Mouse (Mus musculus) cerebellum, postnatal 4 days (tissue): ENCODE measurements around the gene Tmem164.
"Not testable (repeated sequence)": the region's sequence is repeated elsewhere in the genome, so short reads cannot be mapped to it uniquely, and the experiment has no call there.

ENCODE experiments used
- DNase-seq, 2 experiments: peaks; one replicate each; pipeline ENCODE4 v3.0.0; 2022; ENCODE audit warnings: low spot score in 2 of 2, mixed read lengths in 1 of 2

The Tmem164 gene

DNA sequence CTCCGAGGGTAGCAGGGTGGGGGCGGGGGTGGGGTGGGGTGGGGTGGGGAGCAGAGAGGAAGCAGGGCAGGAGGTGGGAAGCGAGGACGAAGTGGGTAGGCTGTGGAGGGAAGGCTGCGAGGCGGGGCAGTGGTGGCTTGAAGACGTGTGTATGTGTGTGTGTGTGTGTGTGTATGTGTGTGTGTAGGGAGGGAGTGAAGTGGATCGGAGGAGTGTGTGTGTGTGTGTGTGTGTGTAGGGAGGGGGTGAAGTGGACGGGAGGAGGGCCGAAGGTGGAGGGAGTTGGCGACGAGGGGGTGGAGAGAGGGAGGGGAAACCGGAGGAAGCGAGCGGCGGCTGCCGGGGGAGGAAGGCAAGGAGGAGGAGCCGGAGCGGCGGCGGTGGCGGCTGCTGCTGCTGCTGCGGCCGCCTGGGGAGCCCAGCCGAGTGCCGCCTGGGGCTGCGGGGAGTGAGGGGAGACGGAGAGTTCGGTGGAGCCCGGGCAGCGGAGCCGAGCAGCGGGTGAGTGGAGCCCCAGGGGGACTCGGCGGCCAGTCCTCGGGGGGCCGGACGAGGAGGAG is at the start of gene Tmem164:
Gene Tmem164, plus strand, starts transcription at position 351 of the 560 bp plus-strand sequence.
- peak; percentile 31 to 57 for DNase-seq

DNA sequence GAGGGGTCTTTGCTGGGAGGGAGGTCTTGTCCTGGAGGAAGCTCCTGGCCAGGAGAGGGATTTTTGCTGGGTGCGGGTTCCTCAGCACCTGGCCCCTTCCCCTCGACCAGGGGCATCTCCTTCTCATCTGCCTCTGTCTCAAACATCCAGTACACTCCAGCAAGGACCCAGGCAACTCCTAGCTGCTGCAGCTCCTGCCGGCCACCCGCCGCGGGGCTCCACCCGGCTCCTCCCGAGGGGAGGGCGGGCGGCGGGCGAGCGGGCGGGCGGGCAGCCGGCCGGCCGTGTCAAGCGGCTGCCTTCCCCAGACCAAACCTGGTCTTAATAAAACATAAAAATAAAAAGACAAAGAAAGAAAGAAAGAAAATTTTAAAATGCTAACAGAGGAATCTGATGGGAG is 48.2 kb upstream of the Tmem164 start:
- not testable (repeated sequence) for DNase-seq

- DNase-seq = no peak
Observed at GRCm38 (mm10) chrX:142647202-142647601, 34.0 kb upstream of the Tmem164 start.

DNA sequence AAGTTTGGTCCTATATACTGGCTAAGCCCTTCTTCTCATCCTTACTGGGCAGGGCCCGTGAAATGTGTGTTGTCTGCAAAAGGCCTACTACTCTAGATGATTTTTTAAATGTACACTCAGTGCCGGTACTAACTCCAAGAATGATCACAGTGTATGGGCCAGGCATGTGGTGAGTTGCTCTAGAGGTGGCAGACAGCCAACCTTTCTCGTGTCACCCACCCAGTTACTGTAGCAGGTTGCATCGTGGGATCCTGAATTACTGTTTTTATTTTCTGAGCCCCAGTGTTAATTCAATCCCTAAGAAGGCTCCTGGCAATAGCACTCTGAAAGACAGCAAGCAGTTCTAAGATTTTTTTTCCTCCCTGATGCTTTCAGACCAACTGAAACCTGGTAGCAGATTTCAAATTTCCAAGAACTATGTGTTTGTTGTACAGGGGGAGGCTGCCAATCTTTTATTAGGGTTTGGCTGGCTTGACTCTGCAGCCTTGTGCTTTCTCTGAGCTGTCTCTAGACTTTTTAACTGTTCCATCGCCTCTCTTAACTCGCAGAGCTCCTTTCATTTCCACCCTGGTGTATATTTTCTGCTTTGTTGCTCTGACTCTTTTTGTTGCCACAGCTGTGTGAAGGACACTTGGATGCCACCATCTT is 31.0 kb upstream of the Tmem164 start:
- DNase-seq = no peak

DNA sequence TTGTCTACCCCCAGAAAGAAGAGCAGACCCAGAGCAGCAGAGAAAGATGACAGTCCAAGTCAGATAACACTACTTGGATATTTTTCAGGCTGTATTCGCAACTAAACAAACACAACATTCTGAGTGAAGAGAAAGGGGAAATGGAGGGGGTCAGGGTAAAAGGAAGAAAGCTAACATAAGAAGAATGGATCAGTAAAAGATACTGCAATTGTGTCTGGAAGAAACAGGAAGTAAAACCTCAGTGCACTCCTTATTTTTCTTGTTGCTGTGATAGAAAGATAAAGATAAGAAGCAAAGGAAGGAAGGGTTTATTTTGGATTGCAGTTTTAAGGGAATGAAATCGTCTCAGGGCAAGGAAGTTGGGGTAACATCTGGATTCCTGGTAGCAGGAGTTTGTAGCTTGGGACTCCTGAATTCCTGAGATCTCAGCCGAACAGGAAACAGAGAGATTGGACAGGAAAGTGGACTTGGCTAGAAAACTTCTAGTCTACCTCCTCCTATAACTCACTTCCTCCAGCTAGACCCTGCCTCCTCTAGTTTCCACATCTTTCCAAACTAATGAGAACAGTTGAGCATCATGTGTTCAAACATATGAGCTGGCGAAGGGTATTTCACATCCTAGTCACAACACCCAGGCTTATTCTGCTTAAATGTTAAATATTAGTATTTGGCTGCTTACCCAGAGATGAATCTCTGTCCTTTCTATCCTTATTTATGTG is 16.3 kb upstream of the Tmem164 start:
- no peak for DNase-seq

DNA sequence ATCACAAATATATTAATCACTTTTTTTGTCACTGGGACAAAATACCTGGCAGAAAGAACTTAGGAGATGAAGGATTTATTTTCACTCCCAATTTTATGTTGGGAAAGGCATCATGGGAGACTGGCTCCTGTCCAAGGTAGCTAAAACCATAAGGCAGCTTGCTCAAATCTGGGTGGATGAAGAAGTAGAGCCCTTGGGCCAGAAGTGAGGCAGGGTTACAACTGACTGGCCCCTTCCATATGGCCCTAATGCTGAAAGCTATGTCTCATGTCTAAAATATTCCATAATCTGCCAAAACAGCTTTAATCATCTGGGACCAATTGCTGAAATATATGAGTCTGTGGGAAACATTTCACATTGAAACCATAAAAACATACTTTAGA is 15.8 kb upstream of the Tmem164 start:
- DNase-seq = no peak

DNA sequence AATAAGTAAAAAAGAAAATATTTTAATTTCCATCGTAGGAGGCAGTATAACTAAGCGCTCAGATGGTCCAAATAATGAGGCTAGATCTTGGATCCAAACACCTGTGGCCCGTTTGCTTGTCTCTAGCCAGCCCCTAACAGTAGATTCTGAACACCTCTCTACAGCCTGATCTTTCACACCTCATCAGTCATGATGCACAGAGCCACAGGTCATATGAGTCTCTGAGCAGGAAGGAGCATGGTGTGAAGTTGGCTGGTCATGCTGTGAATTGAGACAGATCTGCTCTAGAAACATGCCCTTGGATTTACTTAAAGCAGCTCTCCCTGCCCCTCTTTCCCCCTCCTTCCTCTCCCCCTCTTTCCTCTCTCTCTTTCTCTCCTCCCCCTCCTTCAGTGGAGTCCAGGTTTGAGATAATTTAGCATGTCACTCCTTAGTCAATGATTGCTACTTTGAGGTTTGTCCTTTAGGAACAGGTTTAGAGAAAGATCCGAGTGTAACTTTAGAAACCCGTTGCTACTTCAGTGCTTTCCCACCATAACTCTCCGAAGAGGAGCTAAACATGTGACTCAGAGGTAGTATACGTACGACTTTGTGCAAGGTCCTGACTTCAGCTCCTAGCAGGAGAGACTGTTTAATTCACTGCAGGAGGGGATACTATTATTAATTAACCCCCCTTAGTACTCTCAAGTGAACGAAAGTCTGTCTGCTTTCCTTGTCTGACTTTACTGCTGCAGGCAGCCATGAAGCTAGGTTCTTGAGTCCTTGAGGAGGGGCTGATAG is 11.7 kb upstream of the Tmem164 start:
- DNase-seq = no peak

GRCm38 (mm10) chrX:142670121-142670520 is 11.1 kb upstream of the Tmem164 start:
- DNase-seq = no peak

DNA sequence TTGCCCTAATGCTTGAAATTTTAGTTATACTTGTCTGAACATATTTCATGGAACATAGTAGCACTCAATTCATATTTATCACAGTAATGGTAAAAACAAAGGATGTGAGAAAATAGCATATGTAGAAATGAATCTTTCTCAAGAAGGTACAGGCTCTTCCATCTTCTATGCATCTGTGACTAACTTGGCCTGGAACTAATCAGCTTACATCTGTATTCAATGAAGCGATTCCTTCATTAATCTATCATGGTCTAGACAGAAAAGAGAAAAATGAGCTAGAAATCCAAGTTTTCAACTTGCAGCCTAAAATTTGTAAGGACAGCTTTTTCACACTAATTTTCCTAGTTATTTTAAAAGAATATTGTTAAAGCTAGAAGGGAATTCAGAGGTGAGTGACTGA is 10.1 kb upstream of the Tmem164 start:
- DNase-seq = no peak

DNA sequence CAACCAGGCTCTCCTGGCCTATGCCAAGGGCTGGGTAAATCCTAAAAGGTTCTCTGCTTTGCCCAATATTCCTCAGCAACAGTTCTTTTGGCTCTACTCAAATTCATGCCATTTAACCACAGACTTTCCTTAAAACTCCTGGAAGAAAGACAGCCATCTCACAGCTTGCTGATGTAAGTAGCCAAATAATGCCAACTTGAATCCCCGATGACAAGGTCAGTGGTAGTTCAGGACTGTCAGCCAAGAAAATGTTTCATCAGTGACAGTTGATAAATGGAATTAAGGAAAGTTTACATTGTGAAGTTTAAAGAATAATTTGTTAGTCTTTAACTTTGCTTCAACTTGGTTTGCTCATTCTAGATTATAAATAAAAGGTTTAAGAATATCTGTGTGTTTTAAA is 8.5 kb upstream of the Tmem164 start:
- no peak for DNase-seq

DNA sequence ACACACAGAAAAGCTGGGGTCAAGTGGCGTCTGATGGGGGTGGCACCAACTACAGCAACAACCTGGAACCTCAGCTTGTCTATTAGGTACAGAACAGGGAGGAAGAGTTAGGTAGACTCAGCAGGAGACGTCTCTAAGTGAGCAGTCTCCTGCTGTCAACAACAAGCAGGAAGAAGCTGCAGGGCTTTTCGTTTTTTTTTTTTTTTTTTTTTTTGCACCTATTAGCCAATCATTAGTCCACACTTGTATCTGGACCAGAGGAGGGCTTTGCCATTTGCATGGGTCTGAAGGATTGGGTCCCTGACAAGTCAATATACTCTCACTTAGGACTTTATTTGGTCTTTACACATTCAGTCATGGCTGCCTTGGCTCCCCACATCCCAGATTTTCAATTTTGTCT is 4.0 kb upstream of the Tmem164 start:
- DNase-seq = no peak

DNA sequence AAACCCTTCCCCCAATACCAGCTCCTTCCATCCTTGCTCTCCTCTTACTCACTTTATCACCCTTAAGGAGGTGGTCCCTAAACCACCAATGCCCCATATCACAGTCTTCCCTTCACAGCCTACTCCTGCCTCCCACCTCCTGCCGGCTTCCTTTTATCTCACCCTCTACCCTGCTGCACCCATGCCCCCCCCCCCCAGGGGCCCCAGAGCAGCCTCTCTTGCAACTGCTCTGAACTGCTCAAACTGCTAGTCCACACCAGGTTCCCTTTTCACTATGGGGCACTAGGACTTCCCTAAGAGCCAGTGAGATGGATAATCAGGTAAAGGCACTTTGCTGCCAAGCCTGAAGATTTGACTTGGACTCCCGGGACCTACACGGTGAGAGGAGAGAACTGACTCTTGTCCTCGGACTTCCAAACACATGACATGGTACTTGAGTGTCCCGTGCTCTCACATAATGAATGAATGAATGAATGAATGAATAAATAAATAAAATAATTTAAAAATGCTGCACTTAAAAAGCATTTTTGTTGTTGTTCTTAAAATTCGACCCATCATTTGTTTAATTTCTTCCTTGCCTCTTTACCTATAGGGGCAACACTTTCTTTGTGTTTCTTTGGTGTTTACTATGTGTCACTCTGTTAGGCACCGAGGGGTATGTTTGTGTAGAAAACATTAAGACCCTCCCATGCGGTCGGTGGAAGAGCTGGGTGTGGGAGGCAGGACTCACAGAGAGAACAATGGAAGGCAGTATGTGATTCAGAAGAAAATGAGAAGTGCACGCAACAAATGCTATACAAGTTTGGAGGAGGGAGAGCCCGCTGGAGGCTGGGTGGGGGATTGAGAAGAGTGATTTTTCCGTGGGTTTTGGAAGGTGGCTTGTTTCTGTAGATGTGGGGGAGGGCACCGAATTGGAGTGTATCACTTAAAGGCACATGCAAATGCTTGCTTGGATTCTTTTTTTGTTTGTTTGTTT is 2.4 kb upstream of the Tmem164 start:
- DNase-seq = no peak

DNA sequence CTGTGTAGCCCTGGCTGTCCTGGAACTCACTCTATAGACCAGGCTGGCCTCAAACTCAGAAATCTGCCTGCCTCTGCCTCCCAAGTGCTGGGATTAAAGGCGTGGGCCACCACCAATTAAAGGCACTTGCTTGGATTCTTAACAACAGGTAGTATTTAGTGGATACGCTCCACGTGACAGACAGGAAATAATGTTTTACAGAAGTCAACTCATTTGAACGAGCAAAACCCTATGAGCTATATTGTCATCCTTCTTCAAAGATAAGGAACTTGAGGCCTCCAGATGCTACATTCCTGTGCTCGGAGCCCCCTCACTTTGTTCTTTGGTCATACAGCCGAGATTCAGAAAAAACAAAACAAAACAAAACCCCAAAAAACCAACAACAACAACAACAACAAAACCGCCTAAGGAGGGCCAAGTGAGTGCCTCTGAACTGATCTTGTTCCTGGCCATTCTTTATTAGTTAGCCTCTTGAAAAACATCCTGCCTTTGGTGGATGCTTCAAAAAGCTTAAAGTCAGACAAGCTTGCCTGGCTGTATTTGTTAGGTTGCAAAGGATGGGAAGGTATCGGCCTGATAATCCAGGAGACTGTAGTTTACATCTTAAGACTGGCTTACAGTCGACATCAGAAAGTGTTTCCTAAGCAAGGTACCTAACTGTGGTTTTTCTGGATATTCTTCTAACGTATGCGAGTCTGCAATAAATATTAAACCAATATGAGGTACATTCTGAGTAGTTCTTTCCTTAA is 1.5 kb upstream of the Tmem164 start:
- DNase-seq = no peak

- DNase-seq = no peak
Observed at GRCm38 (mm10) chrX:142680391-142681055, 683 bp upstream of the Tmem164 start.

DNA sequence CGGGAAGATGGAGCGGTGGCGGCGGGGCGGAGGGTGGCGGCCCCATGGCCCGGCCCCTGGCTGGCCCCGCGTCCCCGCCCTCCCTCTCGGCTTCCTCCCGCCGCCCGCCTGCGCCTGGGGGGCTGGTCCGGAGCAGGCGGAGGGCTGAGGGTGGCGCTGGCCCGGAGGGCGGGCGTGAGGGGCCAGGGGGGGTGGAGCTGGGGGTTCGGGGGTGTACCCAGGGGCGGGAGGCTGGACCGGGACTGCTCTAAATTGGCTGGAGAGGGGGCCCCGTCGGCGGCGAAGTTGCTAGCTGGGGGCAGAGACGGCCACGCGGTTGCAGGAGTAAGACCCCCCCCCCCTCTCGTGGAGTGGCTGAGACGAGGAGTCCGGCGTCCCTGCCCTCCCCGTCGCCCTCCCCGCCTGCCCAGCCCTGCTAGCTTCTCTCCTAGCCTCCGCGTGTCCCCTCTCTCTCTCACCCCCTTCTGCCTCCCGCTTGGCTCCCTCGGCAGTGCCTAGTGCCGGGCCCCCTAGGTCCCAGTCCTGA is 473 bp downstream of the Tmem164 start:
- DNase-seq = peak in 1 of 2 experiments; percentile 18

DNA sequence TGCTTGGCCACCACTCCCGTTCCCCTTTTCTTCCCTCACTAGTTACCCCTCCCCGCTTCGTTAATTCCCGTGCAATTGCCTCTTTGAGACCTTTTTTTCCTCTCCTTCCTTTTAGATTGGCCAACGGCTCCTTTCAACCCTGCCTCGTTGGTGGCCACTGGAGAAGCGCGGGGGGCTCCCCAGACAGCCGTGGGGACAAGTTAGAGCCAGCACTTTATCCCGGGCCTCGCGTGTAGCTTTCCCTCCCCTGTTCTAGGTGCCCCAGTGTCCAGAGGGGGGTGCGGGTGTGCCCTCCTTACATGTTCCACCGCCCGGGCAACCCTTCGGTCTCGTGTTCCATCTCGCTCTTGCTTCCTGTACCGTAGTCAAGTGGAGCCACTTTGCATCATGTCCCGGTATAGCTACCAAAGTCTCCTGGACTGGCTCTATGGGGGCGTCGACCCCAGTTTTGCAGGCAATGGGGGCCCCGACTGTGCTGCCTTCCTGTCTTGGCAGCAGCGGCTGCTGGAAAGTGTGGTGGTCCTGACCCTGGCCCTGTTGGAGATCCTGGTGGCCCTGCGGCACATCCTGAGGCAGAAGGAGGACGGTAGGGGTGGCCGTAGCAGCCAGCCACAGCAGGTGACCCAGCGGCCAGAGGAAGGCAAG is 1.1 kb downstream of the Tmem164 start:
- DNase-seq = peak in 1 of 2 experiments; percentile 8

DNA sequence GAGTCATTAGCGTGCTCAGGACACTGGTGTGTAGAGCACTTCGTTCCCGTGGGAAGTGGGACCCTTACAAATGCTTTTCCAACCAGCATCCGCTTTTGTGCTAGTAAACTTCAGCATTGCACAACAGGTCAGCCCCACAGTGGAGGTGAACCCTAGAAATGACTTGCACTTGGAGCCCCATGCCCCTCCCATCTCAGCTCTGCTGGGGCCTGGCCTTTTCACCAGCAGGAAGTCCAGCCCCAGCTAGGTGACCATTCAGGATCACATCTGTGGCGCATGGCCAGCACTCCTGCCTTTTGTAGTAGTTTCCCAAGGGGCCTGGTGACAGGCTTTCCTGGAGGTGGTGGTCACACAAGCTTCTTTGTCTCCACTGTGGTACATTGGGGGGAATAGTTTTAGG is 1.8 kb downstream of the Tmem164 start:
- no peak for DNase-seq

- DNase-seq = no peak
Observed at GRCm38 (mm10) chrX:142684674-142685073, 3.5 kb downstream of the Tmem164 start.

DNA sequence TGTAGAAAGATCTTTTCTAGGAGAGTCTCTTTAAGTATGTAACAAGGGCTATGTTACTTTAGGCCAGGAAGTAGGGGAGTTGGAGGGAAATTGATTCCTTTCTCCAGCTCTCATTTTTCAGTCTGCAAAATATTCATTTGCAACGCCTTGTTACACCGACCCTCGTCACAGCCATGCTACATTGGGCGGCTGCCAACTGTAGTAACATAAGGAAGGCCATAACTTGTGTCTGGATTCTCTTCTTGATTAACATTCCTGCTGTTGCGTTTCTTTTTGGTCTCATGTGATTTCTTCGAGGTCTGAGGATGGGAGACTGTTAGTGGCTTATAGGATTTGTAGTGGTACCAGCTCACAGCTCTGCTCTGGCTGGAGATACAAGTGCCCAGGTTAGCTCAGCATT is 4.5 kb downstream of the Tmem164 start:
- DNase-seq = no peak
